Mouse (Mus musculus) ZHBTc4 (cell line): ENCODE measurements around the gene Prm2.
A peak's percentile ranks its signal among the peaks of the same experiment; 100 is the strongest.

ENCODE experiments used
- DNase-seq: peaks from one replicate; pipeline ENCODE4 v3.0.0-alpha.2; 2011; ENCODE audit warnings: low read depth, low spot score

Gene Prm2

DNA sequence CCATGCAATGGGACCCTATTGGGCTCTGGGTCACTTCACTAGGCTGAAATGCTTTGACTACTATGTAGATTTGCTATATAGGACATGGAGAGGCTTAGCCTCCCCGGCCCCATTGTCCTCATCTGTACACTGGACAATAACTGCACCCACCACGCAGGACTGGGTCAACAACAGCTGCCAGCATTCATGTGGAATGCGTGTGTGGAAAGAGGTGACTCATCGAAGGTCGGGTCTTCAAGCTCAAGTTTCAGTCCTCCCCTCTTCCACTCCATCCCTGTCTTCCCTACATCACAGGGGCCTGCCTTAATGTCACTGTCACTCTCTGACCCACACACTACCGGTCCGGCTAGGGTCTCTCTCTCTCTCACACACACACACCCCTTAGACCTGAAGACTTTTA is 19.6 kb downstream of the Prm2 start:
- DNase-seq = no peak

DNA sequence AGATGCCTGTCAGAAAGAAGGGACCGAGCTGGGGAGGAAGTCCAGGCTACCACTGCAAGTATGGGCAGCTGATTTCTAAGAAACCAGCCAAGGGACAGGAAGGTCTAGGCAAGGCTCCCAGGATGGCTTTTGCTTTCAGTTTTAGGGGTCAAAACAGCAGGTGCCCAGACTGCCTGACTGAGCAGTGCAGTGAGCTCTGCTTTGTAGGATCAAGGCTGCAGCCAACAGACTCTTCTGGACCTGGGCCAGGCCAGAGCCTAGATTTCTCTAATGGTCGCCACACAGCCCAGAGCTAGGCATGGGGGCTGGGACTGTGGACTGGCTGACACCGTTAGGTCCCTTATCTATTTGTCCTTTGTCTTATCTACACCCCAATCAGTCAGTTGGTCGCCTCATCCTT is 21.2 kb downstream of the Prm2 start:
- no peak for DNase-seq

DNA sequence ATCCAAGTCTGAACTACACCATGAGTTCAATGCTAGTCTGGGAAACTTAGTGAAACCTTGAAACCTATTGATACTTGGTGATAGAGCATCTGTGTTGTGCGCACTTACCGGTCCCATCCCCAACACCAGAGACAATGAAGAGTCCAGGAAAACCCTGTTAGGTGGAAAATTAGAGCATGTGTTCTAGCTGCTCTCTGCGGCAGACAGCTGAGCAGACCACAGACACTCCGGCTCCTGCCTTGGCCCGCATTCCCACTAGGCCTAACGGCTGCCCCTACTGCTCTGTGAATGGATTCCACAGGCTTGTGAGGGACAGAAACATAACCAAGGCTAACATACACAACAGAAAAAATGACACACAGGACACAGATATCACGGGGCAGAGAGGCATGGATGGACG is 22.4 kb downstream of the Prm2 start:
- DNase-seq = no peak

DNA sequence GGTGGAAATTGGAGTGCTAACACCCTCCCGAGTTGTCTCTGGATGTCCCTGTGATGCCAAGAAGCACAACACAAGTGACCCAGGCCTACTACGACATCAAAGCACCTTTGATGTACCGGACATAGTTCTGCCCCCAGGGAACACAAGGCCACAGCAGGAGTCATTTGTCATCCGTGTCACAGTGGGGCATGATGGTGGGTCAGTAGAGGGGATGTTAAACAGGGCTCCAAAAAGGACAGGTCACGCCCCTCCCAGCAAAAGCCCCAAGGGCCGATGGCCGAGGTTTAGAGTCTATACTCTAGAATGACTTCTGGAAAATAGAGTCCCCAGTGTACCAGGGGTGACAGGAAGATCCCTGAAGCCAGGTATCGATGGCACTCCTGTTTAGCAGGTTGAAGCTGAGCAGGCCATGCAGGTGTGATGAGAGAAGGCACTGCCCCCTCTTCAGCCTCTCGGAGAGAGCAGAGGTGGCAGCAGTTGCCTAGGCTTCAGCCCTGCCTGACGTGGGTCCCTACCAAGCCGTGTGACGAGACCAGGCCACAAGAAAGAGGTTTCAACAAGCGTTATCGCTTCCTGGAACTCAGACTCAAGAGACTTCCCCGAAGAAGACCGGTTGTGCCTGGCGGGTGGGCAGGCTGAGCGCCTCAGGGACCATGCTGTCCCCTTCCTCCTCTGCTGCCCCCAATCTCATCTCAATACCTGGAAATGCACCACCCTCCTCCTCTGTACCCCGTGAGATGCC is 24.0 kb downstream of the Prm2 start:
- DNase-seq = no peak

DNA sequence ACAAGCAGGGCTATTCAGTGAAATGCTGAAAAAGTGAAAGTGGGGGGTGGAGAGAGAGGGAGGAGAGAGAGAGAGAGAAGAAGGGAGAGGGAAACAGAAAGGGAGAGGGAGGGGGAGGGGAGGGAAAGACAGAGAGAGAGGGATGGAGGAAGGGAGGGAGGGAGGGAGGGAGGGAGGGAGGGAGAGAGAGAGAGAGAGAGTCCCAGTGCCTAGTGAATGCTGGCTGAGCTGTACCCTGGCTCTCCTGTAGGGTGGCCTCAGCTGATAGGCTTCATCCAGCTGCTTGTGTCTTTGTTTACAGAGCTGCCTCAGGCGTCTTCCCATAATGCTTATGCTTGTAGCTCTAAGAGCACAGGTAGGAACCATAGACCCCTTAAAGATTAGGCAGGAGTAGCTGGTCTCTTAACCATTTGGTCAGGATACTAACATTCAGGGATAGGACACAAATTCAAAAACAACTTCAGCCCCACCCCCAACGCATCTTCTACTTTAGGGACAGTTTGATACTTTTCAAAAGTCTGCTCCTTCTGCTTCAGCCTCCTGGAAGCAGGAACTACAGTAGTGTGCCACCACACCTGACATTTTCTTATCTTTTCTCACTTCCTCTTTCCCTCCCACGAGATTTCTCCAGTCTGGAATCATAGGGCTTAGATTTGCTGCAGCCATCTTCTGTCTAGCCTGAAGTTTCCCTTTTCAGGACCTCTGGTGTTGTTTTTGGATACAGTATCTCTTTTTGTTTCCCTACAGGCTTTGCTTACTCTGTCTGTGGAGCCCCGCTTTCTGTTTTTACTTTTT is 25.2 kb downstream of the Prm2 start:
- DNase-seq = peak; percentile 42

DNA sequence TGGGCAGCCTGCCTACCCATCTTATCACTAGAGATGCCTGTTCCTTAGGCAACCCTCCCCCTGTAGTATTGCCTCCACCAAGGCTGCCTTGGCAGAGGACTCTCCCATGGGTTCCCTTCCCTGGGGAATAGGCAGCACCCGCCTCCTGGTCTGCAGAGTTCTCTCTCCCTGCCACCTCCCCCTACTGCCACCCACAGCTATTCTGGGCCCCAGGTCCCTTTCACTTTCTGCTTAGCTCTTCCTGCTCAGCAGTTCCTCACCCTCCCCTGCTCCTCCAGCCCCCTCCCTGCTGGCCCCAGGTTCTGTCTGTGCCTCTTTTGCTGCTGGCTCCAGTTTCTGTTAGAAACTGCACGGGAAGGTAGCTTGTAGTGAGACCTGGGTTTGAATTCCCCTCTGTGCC is 26.3 kb downstream of the Prm2 start:
- DNase-seq = no peak

DNA sequence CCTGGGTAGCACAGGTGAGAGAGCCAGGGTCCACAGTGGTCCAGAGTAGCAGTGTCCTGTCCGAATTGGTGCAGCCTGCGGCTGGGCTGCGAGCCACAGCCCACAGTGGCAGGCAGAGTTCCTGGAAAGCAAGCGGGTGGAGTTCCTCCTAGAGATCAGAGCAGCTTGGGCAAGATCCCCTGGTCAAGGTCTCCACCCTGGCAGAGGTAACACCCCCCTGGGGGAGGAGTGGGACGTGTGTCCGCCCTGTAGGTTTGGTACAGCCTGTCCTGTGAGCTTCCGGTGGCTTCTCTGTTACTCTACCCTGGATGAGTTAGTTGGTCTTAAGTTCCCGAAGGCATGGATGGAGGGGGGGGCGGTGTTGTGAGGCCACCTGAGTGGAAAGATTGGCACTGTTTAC is 27.1 kb downstream of the Prm2 start:
- DNase-seq = no peak

DNA sequence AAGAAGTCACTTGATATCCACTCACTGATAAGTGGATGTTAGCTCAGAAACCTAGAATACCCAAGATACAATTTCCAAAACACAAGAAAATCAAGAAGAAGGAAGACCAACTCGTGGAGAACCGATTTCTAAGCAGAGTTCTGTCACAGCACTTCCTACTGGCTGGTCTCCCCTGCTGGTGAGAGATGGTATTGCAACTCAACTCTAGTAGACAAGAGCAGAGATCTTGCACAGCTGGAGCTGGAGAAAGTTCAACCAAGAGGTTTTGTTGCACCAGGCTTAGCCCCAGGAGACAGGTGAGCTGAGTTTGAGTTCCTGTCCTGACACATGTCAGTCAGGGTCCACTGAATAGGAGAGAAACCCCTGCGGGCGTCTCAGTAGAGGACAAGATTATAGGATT is 28.8 kb downstream of the Prm2 start:
- DNase-seq = peak; percentile 82

DNA sequence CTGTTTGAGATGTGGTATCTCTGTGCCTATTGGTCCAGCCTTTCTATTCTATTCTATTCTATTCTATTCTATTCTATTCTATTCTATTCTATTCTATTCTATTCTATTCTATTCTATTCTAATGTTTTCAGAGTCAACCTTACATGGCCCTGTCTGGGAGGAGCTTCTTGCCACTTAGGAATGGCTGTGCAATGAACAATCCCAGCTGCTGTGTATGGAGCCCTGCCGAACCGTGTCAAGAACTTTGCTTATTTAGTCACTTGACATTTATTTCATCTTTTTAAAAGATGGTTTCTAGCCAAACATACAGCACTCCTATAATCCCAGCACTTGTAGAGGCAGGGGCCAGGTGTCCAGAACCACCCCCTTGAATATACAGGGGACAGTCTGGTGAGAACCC is 31.6 kb downstream of the Prm2 start:
- DNase-seq = no peak

DNA sequence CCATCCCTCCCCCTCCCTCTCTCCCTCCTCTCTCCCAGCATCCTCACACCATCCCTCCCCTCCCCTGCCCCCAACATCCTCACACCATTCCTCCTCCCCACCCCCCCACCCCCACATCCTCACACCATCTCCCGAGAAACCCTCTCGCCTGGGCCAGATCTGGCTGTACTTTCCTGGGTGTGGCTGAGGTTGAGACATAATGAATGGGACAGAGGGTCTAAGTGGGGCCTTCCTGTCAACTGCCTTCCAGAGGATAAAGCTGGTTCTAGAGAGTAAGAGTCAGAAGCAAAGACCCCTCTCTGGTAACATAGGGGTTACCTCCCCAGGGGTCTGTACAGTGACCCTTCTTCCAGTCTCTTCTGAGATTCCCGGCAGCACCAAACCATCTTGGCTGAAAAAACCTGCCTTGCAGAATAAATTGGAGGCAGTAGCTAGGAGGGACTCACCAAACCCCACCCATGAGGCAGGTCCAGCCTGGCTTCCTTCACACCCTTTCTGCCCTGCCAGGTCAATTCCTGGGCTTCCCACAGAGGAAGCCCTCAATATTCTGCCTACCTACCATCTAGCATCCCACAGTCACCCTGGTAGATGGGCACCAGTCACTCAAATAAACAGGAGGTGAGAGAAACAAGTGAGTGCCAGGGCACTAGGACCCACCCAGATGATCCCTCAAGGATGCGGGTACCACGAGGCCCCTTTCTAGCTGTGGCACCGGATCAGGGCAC is 32.2 kb downstream of the Prm2 start:
- no peak for DNase-seq

DNA sequence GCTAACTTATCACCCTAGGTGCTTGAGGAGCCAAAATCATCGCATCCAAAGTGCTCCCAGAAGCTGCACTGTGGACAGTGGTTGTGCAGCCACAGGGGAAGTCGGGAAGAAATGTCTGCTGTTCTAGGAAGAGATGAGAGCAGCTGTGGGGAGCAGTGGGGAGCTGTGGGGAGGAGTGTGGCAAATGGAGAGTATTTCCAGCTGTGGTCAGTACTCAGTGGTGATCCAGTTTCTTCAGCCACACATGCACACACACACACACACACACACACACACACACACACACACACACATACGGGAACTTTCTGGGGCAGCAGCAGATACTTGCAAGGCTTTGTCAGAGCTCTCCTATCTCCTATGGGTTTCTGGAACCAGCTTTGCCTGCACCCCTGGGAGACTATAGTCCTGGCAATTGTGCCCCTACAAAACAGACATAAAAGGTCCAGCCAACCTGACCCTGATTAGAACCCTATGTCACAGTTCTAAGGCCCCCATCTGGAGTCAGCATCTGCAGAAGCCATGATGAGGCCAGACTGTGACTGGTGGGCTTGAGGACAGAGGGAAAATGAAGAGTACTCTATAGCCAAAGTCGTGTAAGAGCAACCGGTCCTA is 33.3 kb downstream of the Prm2 start:
- no peak for DNase-seq

DNA sequence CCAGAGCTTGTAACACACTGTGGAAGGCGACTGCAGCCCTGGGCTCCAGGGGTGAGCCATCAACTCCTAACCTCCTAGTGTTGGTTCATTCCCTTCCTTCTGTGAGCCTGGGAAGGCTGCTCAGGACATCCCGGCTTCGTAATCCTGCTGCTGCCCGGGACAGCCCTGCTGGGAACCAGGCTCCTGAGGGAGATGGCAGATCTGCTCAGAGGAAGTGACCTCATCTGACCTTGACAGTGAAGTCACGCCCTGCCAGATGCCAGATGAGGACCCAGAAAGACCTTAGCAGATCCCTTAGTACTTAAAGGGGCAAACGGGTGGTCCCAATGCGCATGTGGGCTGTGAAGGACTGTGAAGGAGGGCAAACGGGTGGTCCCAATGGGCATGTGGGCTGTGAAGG is 34.8 kb downstream of the Prm2 start:
- DNase-seq = no peak

DNA sequence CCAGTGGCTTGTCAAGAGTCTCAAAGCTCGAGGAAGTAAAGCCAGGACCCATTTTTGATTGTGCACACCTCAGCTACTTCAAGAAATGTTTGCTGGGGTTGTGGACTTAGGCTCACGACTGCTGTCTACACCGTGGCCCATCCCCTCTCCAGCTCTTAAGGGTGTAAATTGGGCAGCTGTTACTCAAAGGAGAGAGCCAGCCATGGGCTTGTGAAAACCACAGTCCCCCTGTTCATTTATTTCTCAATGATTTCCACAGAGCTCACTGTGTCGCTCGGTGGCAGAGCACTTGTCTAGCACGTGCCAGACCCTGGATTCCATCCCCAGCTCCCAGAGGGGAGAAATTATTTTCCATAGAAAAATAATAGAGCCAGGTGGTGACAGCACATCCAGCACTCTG is 39.8 kb downstream of the Prm2 start:
- DNase-seq = no peak

DNA sequence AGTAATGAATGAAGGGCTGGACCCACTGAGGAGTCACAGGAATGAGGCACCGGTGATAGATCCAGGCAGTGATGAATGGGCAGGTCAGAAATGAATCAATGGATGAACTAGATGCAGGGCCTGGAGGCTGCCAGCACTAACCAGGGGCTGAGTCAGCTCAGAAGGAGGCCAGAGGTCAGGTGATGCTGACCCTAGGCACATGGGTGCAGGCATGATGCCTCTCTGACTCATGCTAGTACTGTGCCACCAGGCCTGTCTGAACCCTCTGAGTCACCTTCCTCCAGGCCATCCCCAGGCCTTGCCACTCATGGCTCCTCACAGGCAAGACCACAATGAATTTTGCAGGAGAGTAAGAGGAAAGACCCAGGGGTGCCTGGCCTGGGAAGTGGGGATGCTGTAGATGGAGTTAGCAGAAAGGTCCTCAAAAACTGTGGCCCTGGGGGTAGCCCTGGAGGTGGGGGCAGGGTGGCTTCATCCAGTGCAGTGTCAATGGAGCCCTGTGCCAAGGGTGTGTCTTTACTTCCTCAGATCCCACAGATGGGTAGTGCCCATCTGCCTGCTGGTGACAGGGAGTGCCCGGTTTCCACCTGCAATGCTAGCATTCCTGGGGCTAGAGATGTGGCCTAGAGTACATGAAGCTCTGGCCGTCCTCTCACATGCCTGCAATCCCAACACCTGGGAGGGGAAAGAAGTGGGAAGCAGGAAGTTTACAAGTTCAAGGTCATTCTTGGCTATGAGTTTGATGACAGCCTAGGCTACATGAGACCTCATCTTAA is 41.2 kb downstream of the Prm2 start:
- no peak for DNase-seq

DNA sequence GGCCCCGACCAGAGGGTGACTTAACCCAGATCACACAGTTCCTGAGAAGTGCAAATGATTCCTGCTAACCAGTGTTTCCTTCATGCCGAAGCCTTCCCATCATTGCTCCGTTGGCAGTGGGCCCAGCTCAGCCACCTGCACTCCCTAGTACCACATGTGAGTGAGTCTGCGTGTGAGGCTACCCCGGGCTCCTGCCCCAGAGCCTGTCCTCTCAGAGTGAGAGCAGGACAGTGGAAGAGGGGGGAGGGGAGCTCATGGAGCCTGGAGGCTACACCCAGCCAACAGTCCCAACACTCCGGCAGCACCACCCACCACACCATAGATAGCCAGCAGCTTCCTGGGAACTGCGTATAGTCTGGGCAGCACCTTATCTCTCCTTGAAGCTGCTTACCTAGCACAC is 46.1 kb downstream of the Prm2 start:
- no peak for DNase-seq

DNA sequence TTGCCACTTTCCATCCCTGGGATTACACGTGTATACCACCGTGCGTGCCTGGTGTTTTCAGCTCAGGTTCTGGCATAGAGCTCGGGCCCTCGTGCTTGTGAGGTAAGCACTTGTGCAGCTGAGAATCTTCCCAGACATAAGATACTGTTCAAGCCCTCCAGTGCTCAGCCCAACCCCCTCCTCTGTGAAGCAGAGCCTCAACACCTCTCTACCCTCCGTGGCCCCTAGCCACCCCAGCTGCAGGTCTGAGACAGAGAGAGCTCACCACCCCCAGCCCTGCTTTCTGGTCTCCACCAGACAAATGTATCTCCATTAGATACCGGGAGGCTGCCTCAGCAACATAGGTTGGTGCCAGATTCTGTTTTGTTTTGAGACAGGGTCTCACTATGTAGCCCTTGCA is 46.7 kb downstream of the Prm2 start:
- no peak for DNase-seq
